Mouse (Mus musculus) small intestine, adult 2 months (tissue): ENCODE data around the gene Sema6d.

Experiments
- CTCF ChIP-seq: fragments of 200-500 bp; IDR thresholded peaks from 2 replicates; pipeline ENCODE4 v1.5.1; 2012; ENCODE audit warnings: low read depth, mild to moderate bottlenecking, control low read depth, inconsistent platforms, low read length, moderate library complexity, mixed read lengths; ENCODE audit not compliant: insufficient replicate concordance, insufficient read length; ENCODE audit errors: extremely low read depth
- POLR2A ChIP-seq: fragments of 200-500 bp; IDR thresholded peaks from 2 replicates; pipeline ENCODE4 v1.6.1; 2012; ENCODE audit warnings: low read depth, mild to moderate bottlenecking, control low read depth, inconsistent platforms, low read length, moderate library complexity

GRCm38 (mm10) chr2:124201493-124201892 is 111.7 kb downstream of the Sema6d start:
- no peak for TF ChIP-seq POLR2A
- no peak for TF ChIP-seq CTCF
